Mouse (Mus musculus) myocyte (in vitro differentiated cells): ENCODE results near the gene Arhgef18.

Experiments used
- E2F4 ChIP-seq: IDR thresholded peaks from one replicate; pipeline ENCODE4 v1.6.1; 2011; ENCODE audit warnings: mild to moderate bottlenecking, control low read depth, moderate library complexity; ENCODE audit not compliant: insufficient read depth
- MAX ChIP-seq: IDR thresholded peaks from one replicate; pipeline ENCODE4 v1.6.1; 2011; ENCODE audit warnings: low read depth, mild to moderate bottlenecking, control low read depth
- MYOD1 ChIP-seq, 3 experiments: IDR thresholded peaks; one replicate each; pipeline ENCODE4 v1.6.1; 2011; ENCODE audit warnings: control low read depth in 2 of 3, low read depth in 2 of 3, mild to moderate bottlenecking in 2 of 3, moderate library complexity in 1 of 3; ENCODE audit not compliant: insufficient read length in 2 of 3, control insufficient read depth in 1 of 3
- MYOG ChIP-seq, 3 experiments: IDR thresholded peaks; one replicate each; pipeline ENCODE4 v1.6.1; 2011; ENCODE audit warnings: control low read depth in 2 of 3, low read depth in 2 of 3, mild to moderate bottlenecking in 2 of 3; ENCODE audit not compliant: insufficient read length in 2 of 3, control insufficient read depth in 1 of 3, insufficient read depth in 1 of 3
- POLR2A ChIP-seq: IDR thresholded peaks from one replicate; pipeline ENCODE4 v1.6.1; 2011; ENCODE audit warnings: low read depth, mild to moderate bottlenecking, control low read depth, moderate library complexity; ENCODE audit not compliant: insufficient read length
- SRF ChIP-seq: IDR thresholded peaks from one replicate; pipeline ENCODE4 v1.6.1; 2011; ENCODE audit warnings: low read depth; ENCODE audit not compliant: control insufficient read depth, insufficient read length
- TCF12 ChIP-seq: IDR thresholded peaks from one replicate; pipeline ENCODE4 v1.6.1; 2011; ENCODE audit warnings: mild to moderate bottlenecking, control low read depth; ENCODE audit not compliant: poor library complexity, insufficient read depth, severe bottlenecking
- USF1 ChIP-seq: IDR thresholded peaks from one replicate; pipeline ENCODE4 v1.6.1; 2011; ENCODE audit warnings: low read depth, mild to moderate bottlenecking, control low read depth, moderate library complexity

GRCm38 (mm10) chr8:3499751-3500150 is 106.9 kb downstream of the Arhgef18 start:
- TF ChIP-seq POLR2A, result no peak
- TF ChIP-seq USF1, result no peak
- no peak for TF ChIP-seq E2F4
- no peak for TF ChIP-seq MAX
- TF ChIP-seq MYOG (IDR thresholded peaks at IDR 0.05; ENCODE audit: control insufficient read depth in 1 of 3, insufficient read depth in 1 of 3, insufficient read length in 2 of 3, low read depth in 2 of 3), result no peak
- TF ChIP-seq MYOD1 (IDR thresholded peaks at IDR 0.05; ENCODE audit: control insufficient read depth in 1 of 3, insufficient read length in 2 of 3, low read depth in 2 of 3), result no peak
- no peak for TF ChIP-seq TCF12
- TF ChIP-seq SRF, result no peak
